Mouse (Mus musculus) liver, embryonic 12.5 days (tissue): Measurements from ENCODE around the gene Zfp874a. TPM values are rescaled to one million over a fixed set of nuclear protein-coding genes. Genes with fewer than 3 reads are reported as not detected.
"Not testable (repeated sequence)": the region's sequence is repeated elsewhere in the genome, so short reads cannot be mapped to it uniquely, and the experiment has no call there.

Experiments
- ATAC-seq: fragments of 200-750 bp; cut with Nextera tagmentation; 2 replicates; pipeline ENCODE4 v1.8.0; 2017; ENCODE audit warnings: moderate number of reproducible peaks, mild to moderate bottlenecking, moderate library complexity
- H3K27ac ChIP-seq: fragments of 300-500 bp; sonication (generic); 2 replicates; pipeline ENCODE4 v1.5.1; 2016; ENCODE audit warnings: mild to moderate bottlenecking
- H3K27me3 ChIP-seq: fragments of 300-500 bp; sonication (generic); replicated peaks from 2 replicates; pipeline ENCODE4 v1.6.1; 2016; ENCODE audit warnings: mild to moderate bottlenecking, moderate library complexity
- H3K36me3 ChIP-seq: fragments of 300-500 bp; sonication (generic); 2 replicates; pipeline ENCODE4 v1.6.1; 2016; ENCODE audit warnings: mild to moderate bottlenecking, moderate library complexity
- H3K4me1 ChIP-seq: fragments of 300-500 bp; sonication (generic); 2 replicates; pipeline ENCODE4 v1.6.1; 2016
- H3K4me2 ChIP-seq: fragments of 300-500 bp; sonication (generic); 2 replicates; pipeline ENCODE4 v1.6.1; 2016; ENCODE audit warnings: mild to moderate bottlenecking, moderate library complexity
- H3K4me3 ChIP-seq: fragments of 300-500 bp; sonication (generic); 2 replicates; pipeline ENCODE4 v1.5.1; 2016; ENCODE audit warnings: mild to moderate bottlenecking, moderate library complexity
- H3K9ac ChIP-seq: fragments of 300-500 bp; sonication (generic); 2 replicates; pipeline ENCODE4 v1.6.1; 2016; ENCODE audit warnings: mild to moderate bottlenecking, moderate library complexity
- H3K9me3 ChIP-seq: fragments of 300-500 bp; sonication (generic); replicated peaks from 2 replicates; pipeline ENCODE4 v1.6.1; 2016; ENCODE audit warnings: mild to moderate bottlenecking, moderate library complexity
- WGBS: fragments of 180-500 bp; shearing (Covaris S2); methylation state at CpG from one replicate; pipeline ENCODE4 v1.1.7; 2016; ENCODE audit not compliant: insufficient replicate concordance; 5-methylcytosine and 5-hydroxymethylcytosine counted together
- polyA plus RNA-seq: library from polyadenylated mRNA; unstranded; fragments of >200 nt; fragmentation: Nextera tagmentation; extraction: Ambion mirVana; gene quantifications from 2 replicates; pipeline ENCODE4 v1.2.1, GENCODE M21; 2016

The Zfp874a gene
- polyA plus RNA-seq, 1 experiment from 2014 or later: 6.6 TPM

DNA sequence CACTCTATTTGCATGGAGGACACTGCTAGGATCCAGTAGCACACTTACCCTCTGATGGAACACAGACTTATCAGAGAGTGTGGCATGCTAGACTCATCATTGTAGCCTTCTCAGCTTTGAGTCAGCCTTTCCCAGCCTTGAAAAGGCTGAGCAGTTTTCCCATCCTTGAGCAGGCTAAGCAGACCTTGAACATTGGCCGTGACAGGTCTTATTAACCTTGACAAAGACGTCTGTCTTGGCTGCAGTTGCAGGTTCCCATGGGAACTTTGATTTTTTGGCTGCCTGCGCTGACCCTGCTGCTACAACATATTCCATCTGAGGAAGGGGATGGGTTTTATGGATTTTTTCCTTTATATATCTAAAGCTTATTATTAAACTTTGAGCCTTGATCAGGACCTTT lies 23.3 kb downstream of the Zfp874a start:
- H3K4me2 ChIP-seq: no peak overlapping the region

DNA sequence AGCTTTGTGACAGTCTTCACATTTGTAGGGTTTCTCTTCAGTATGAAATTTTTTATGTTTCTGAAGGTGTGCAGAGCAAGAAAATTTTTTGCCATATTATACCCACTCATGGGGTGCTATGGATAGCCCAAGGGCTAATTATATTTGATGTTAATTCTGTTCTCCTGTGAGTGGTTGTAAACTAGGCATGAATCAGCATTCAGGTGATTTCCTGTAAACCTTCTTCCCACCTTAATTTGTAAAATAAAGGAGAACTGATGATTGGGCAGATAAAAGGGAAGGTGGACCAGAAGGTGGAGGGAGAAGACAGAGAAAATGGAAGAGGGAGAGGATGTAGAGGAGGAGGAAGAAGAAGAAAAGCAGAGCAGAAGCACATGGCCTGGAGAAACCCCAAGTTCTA lies 25.7 kb downstream of the Zfp874a start:
- H3K4me2 ChIP-seq, H3K4me1 ChIP-seq, ATAC-seq, H3K27me3 ChIP-seq, H3K9me3 ChIP-seq, H3K9ac ChIP-seq, H3K27ac ChIP-seq, H3K4me3 ChIP-seq, H3K36me3 ChIP-seq: not testable (repeated sequence)

More for the DNA sequence above, 23.3 kb downstream of the Zfp874a start:
- H3K27me3 ChIP-seq: no peaks in the 10 kb centered on the region
- H3K36me3 ChIP-seq: no peaks in the 10 kb centered on the region
- no peak for ATAC-seq
- 66% methylated on average over 3 of the region's 3 CpGs for WGBS
- H3K4me3 ChIP-seq: no peak overlapping the region
- H3K9me3 ChIP-seq: no peaks in the 10 kb centered on the region
- no peaks in the 10 kb centered on the region for H3K4me1 ChIP-seq
- H3K27ac ChIP-seq: no peak overlapping the region
- H3K9ac ChIP-seq: no peak overlapping the region

GRCm38 (mm10) chr13:67422532-67422931 lies 28.9 kb downstream of the Zfp874a start:
- not testable (repeated sequence) for H3K4me3 ChIP-seq, ATAC-seq, H3K4me2 ChIP-seq, H3K27ac ChIP-seq, H3K9ac ChIP-seq, H3K36me3 ChIP-seq, H3K27me3 ChIP-seq, H3K9me3 ChIP-seq
- 78% methylated on average over 2 of the region's 2 CpGs for WGBS
- peaks cover 13% of the 10 kb centered on the region for H3K4me1 ChIP-seq

DNA sequence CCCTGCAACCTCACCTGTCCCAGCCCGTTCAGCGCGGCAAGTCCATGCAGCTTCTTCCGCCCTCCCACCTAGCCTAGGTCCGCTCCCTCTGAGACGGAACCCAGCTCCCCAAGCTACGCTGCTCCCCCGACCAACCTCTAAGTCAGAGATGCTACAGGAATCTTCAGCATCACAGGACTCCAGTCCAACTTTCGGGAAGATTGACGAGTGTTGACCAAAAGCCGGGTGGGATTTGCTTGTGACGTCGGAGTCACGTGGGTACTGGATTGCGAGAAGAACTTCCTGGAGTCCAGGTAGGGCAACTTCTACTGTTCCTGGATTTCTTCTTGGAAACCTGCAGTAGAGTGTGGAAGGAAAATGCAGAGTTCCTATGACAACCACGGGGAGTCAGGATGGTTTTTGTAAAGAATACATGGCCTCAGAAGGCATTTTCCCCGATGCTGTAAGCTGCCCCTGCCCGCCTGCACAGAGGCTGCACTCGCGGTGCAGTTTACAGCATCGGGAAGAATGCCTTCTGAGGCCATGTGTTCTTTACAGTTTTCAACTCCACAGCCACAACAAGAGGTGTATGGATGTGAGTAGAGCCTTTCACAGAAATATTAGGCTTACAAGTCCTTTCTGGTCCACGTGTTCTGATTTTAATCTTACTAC lies 30.1 kb downstream of the Zfp874a start, which contains the start of gene Zfp459:
TSS of gene Zfp459 (minus strand) at position 212 of the 651 bp plus-strand sequence.
- Histone ChIP-seq H3K9me3 (no peaks in the 10 kb centered on the region), H3K4me3 (peak within 1 kb of the TSS; percentile 63), H3K9ac (peak within 1 kb of the TSS; percentile 52), H3K27ac (no peak within 1 kb of the TSS), H3K36me3 (no peaks in the 10 kb centered on the region), H3K4me1 (peaks cover 13% of the 10 kb centered on the region), H3K27me3 (peaks cover 3% of the 10 kb centered on the region; the same call in 1 of the 2 replicates), H3K4me2 (peak within 1 kb of the TSS; percentile 73)
- ATAC-seq: peak; percentile 77
- 3% methylated on average over 22 of the region's 22 CpGs for WGBS

GRCm38 (mm10) chr13:67420558-67421206 lies 30.7 kb downstream of the Zfp874a start:
- WGBS: 33% methylated on average over 11 of the region's 11 CpGs
- no peaks in the 10 kb centered on the region for H3K9me3 ChIP-seq
- peak overlapping the region; percentile 63 for H3K4me3 ChIP-seq
- H3K4me1 ChIP-seq: peaks cover 13% of the 10 kb centered on the region
- peaks cover 3% of the 10 kb centered on the region; the same call in 1 of the 2 replicates for H3K27me3 ChIP-seq
- H3K4me2 ChIP-seq: peak overlapping the region; percentile 73
- ATAC-seq: no peak
- H3K36me3 ChIP-seq: no peaks in the 10 kb centered on the region
- H3K27ac ChIP-seq: no peak overlapping the region
- peak overlapping the region; percentile 52 for H3K9ac ChIP-seq

GRCm38 (mm10) chr13:67416811-67417210 lies 34.6 kb downstream of the Zfp874a start:
- peaks cover 11% of the 10 kb centered on the region for H3K4me1 ChIP-seq
- ATAC-seq: no peak
- peaks cover 3% of the 10 kb centered on the region; the same call in 1 of the 2 replicates for H3K27me3 ChIP-seq
- H3K9ac ChIP-seq: no peak overlapping the region
- H3K27ac ChIP-seq: no peak overlapping the region
- no peaks in the 10 kb centered on the region for H3K36me3 ChIP-seq
- H3K4me3 ChIP-seq: no peak overlapping the region
- H3K4me2 ChIP-seq: no peak overlapping the region
- no peaks in the 10 kb centered on the region for H3K9me3 ChIP-seq
- WGBS: 76% methylated on average over 3 of the region's 3 CpGs

GRCm38 (mm10) chr13:67415759-67416158 lies 35.7 kb downstream of the Zfp874a start:
- H3K9ac ChIP-seq: no peak overlapping the region
- no peaks in the 10 kb centered on the region for H3K36me3 ChIP-seq
- peaks cover 3% of the 10 kb centered on the region; the same call in 1 of the 2 replicates for H3K27me3 ChIP-seq
- no peaks in the 10 kb centered on the region for H3K9me3 ChIP-seq
- no peak overlapping the region for H3K4me2 ChIP-seq
- WGBS: 70% methylated on average over 6 of the region's 6 CpGs
- no peak for ATAC-seq
- H3K27ac ChIP-seq: no peak overlapping the region
- peaks cover 6% of the 10 kb centered on the region for H3K4me1 ChIP-seq
- no peak overlapping the region for H3K4me3 ChIP-seq

GRCm38 (mm10) chr13:67413634-67414033 lies 37.8 kb downstream of the Zfp874a start:
- not testable (repeated sequence) for H3K9ac ChIP-seq, ATAC-seq, H3K9me3 ChIP-seq, H3K4me2 ChIP-seq, H3K36me3 ChIP-seq, H3K27me3 ChIP-seq, H3K4me3 ChIP-seq, H3K4me1 ChIP-seq, H3K27ac ChIP-seq
- 63% methylated on average over 3 of the region's 3 CpGs for WGBS

DNA sequence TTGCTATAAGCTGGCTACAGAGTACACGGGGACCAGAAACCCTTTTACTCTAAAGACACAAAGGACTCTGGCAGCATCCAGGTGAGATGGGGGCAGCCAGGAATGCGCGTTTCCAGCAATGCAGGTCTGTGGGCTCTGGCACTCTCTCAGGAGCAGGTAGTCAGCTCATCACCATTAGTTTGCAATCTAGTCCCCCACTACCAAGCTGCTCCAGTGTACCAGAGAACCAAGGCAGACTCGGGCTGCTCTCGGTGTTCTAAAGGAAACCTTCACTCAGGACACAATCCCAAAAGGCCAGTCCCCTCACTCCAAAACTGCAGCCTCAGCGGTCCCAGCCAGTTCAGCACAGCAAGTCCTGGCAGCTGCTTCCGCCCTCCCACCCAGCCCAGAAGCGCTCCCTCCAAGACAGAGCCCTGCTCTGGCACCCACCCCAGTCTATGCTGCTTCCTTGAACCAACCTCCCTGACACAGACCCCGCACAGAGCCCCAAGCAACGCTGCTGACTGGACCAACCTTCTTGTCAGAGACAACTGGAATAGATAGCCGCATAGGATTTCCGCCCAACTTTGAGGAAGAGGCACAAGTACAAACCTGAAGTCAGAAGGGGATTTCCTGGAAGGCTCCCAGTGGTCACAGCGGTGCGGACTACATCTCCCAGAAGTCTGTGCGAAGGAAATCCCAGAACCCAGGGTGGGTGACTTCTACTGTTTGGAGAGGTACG lies 52.1 kb downstream of the Zfp874a start, which contains the start of gene Zfp429:
TSS of gene Zfp429 (minus strand) at position 637 of the 721 bp plus-strand sequence.
- not testable (repeated sequence) for H3K27me3 ChIP-seq, H3K27ac ChIP-seq, H3K36me3 ChIP-seq, H3K9me3 ChIP-seq
- Histone ChIP-seq H3K9ac (peak within 1 kb of the TSS; percentile 72), H3K4me3 (peak within 1 kb of the TSS; percentile 65), H3K4me1 (peaks cover 13% of the 10 kb centered on the region), H3K4me2 (peak within 1 kb of the TSS; percentile 69)
- peak; percentile 91 for ATAC-seq
- WGBS: 3% methylated on average over 14 of the region's 16 CpGs

DNA sequence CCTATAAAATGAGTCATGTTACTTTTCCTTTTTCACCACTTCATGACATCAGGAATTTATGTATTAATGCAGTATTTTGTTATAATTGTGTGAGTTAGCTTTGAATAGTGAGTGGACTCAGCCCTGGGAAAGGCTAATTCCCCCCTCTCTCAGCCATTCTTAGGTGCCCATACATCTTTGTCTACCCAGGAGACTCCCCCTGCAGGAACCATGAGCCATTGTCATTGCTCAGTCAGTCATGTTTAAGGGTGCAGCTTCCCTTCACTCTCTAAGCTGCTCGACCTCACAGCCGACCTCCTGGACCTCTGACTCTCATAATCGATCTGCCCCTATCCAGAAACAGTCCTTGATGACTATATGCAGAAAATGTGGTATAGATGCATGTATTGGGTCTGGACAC lies 75.2 kb downstream of the Zfp874a start:
- ATAC-seq, H3K4me1 ChIP-seq: not testable (repeated sequence)
- WGBS: 58% methylated on average over 3 of the region's 3 CpGs

DNA sequence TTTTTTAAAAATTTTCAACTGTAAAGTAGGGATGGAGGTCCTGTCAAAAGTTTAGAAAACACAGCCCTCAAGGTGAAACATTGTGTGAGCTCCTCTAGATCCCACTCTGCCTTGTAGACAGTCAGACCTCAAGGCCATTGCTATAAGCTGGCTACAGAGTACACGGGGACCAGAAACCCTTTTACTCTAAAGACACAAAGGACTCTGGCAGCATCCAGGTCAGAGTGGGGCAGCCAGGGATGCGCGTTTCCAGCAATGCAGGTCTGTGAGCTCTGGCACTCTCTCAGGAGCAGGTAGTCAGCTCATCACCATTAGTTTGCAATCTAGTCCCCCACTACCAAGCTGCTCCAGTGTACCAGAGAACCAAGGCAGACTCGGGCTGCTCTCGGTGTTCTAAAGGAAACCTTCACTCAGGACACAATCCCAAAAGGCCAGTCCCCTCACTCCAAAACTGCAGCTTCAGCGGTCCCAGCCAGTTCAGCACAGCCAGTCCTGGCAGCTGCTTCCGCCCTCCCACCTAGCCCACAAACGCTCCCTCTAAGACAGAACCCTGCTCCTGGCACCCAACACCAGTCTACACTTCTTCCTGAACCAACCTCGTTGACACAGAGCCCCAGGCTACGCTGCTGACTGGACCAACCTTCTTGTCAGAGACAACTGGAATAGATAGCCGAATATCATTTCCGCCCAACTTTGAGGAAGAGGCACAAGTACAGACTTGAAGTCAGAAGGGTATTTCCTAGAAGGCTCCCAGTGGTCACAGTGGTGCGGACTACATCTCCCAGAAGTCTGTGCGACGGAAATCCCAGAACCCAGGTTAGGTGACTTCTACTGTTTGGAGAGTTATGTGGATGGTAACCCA lies 76.1 kb downstream of the Zfp874a start, which contains the start of the genes Gm28041 and Zfp456:
TSS of gene Gm28041 (minus strand) at position 684 of the 862 bp plus-strand sequence.
TSS of gene Zfp456 (minus strand) at position 761 of the 862 bp plus-strand sequence.
- not testable (repeated sequence) for H3K4me1 ChIP-seq, H3K36me3 ChIP-seq, H3K9me3 ChIP-seq, H3K27me3 ChIP-seq
- peak; percentile 96 for ATAC-seq
- Histone ChIP-seq H3K4me2 (peak within 1 kb of the TSS; percentile 71), H3K9ac (peak within 1 kb of the TSS; percentile 65), H3K4me3 (peak within 1 kb of the TSS; percentile 62), H3K27ac (peak within 1 kb of the TSS; percentile 46; the same call in 1 of the 2 replicates)
- 11% methylated on average over 15 of the region's 15 CpGs for WGBS

More for the DNA sequence above, 75.2 kb downstream of the Zfp874a start:
- H3K36me3 ChIP-seq, H3K9me3 ChIP-seq, H3K4me3 ChIP-seq, H3K27me3 ChIP-seq, H3K4me2 ChIP-seq, H3K9ac ChIP-seq, H3K27ac ChIP-seq: not testable (repeated sequence)
